Mouse (Mus musculus) embryonic facial prominence, embryonic 12.5 days (tissue): Measurements from ENCODE around the gene Pifo. TPM values are rescaled to one million over a fixed set of nuclear protein-coding genes. Genes with fewer than 3 reads are reported as not detected.
A peak's percentile ranks its signal among the peaks of the same experiment; 100 is the strongest.
"Not testable (repeated sequence)": the region's sequence is repeated elsewhere in the genome, so short reads cannot be mapped to it uniquely, and the experiment has no call there.

ENCODE experiments used
- ATAC-seq: fragments of 200-750 bp; cut with Nextera tagmentation; 2 replicates; pipeline ENCODE4 v1.8.0; 2017; ENCODE audit not compliant: insufficient number of reproducible peaks, insufficient read depth, low FRiP score, low TSS enrichment
- H3K27ac ChIP-seq: fragments of 300-500 bp; sonication (generic); 2 replicates; pipeline ENCODE4 v1.5.1; 2016; ENCODE audit warnings: mild to moderate bottlenecking
- H3K27me3 ChIP-seq: fragments of 300-500 bp; sonication (generic); 2 replicates; pipeline ENCODE4 v1.6.1; 2016; ENCODE audit warnings: mild to moderate bottlenecking, moderate library complexity
- H3K36me3 ChIP-seq: fragments of 300-500 bp; sonication (generic); 2 replicates; pipeline ENCODE4 v1.6.1; 2016; ENCODE audit warnings: mild to moderate bottlenecking
- H3K4me1 ChIP-seq: fragments of 300-500 bp; sonication (generic); 2 replicates; pipeline ENCODE4 v1.6.1; 2016
- H3K4me2 ChIP-seq: fragments of 300-500 bp; sonication (generic); replicated peaks from 2 replicates; pipeline ENCODE4 v1.6.1; 2016; ENCODE audit warnings: mild to moderate bottlenecking, moderate library complexity
- H3K4me3 ChIP-seq: fragments of 300-500 bp; sonication (generic); 2 replicates; pipeline ENCODE4 v1.5.1; 2016; ENCODE audit warnings: mild to moderate bottlenecking
- H3K9ac ChIP-seq: fragments of 300-500 bp; sonication (generic); 2 replicates; pipeline ENCODE4 v1.6.1; 2016; ENCODE audit warnings: mild to moderate bottlenecking, moderate library complexity
- H3K9me3 ChIP-seq: fragments of 300-500 bp; sonication (generic); 2 replicates; pipeline ENCODE4 v1.6.1; 2016; ENCODE audit warnings: mild to moderate bottlenecking, moderate library complexity
- WGBS: fragments of 180-500 bp; shearing (Covaris S2); methylation state at CpG from one replicate; pipeline ENCODE4 v1.1.7; 2016; 5-methylcytosine and 5-hydroxymethylcytosine counted together
- polyA plus RNA-seq: library from polyadenylated mRNA; unstranded; fragments of >200 nt; fragmentation: Nextera tagmentation; extraction: Ambion mirVana; gene quantifications from 2 replicates; pipeline ENCODE4 v1.2.1, GENCODE M21; 2016

The Pifo gene
- polyA plus RNA-seq, 1 experiment from 2014 or later = not detected

GRCm38 (mm10) chr3:105991653-105992283 lies 22.7 kb downstream of the Pifo start:
- ATAC-seq = no peak
- Histone ChIP-seq H3K4me1 (no peaks in the 10 kb centered on the region), H3K4me3 (no peak overlapping the region), H3K4me2 (no peak overlapping the region), H3K9ac (no peak overlapping the region), H3K36me3 (no peaks in the 10 kb centered on the region), H3K27ac (no peak overlapping the region), H3K9me3 (no peaks in the 10 kb centered on the region), H3K27me3 (no peaks in the 10 kb centered on the region)
- 28% methylated on average over 4 of the region's 4 CpGs for WGBS

DNA sequence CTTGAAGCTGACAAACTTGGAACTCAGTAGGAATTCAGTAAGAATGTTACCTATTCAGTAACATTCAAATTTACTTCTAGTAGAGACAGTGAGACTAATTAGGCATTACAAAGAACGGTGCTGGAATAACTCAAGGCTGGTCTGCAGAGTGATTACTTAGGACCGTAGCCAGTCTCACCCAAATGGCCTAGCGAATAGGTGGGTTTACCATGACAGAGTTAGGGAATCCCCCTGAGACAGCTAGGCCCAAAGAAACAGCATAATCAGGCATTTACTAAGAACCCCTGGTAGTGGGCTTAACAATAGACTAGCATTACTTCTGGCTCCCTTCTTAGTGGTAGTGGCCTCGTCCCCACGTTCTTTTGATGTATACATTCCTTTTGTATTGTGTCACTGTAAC lies 24.8 kb downstream of the Pifo start:
- H3K4me2 ChIP-seq, H3K4me3 ChIP-seq, H3K27me3 ChIP-seq, H3K36me3 ChIP-seq, H3K9me3 ChIP-seq, H3K27ac ChIP-seq, H3K4me1 ChIP-seq, ATAC-seq, H3K9ac ChIP-seq: not testable (repeated sequence)
- 53% methylated on average over 5 of the region's 5 CpGs for WGBS

GRCm38 (mm10) chr3:105974174-105974573 lies 40.3 kb downstream of the Pifo start:
- Histone ChIP-seq H3K4me3 (no peak overlapping the region), H3K4me1 (no peaks in the 10 kb centered on the region), H3K4me2 (no peak overlapping the region), H3K36me3 (0 out of 2 replicates have a peak, but pooled peaks cover 1% of the 10 kb centered on the region), H3K9me3 (no peaks in the 10 kb centered on the region), H3K27ac (no peak overlapping the region), H3K9ac (no peak overlapping the region), H3K27me3 (no peaks in the 10 kb centered on the region)
- ATAC-seq = no peak
- WGBS = 89% methylated on average over 2 of the region's 2 CpGs

DNA sequence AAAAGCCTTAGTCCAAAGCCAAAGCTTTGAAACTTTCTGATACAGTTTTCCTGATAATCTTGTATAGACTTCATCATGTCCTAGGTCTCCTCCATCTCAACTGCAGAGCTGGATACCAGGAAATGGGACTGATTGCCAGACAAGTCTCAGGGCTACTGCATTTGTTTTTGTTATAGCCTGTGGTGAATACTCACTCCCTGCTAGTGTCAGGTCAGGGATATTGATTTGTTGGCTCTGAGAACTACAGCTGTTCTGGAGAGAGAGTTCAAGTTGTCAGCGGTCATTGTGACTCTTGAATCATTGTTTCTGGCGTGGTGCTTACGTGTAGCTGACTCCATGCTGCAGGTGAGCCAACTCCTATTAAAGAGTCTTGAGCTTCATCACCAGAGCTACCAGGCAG lies 41.0 kb downstream of the Pifo start, which contains the start of gene Ovgp1:
Ovgp1 (plus strand) TSS at position 301 of the 400 bp plus-strand sequence.
- ATAC-seq = no peak
- H3K4me1 ChIP-seq = no peaks in the 10 kb centered on the region
- H3K27me3 ChIP-seq = no peaks in the 10 kb centered on the region
- no peaks in the 10 kb centered on the region for H3K9me3 ChIP-seq
- 91% methylated on average over 3 of the region's 3 CpGs for WGBS
- no peak within 1 kb of the TSS for H3K4me2 ChIP-seq
- no peak within 1 kb of the TSS for H3K9ac ChIP-seq
- H3K36me3 ChIP-seq = peaks cover 9% of the 10 kb centered on the region
- H3K27ac ChIP-seq = no peak within 1 kb of the TSS
- no peak within 1 kb of the TSS for H3K4me3 ChIP-seq

DNA sequence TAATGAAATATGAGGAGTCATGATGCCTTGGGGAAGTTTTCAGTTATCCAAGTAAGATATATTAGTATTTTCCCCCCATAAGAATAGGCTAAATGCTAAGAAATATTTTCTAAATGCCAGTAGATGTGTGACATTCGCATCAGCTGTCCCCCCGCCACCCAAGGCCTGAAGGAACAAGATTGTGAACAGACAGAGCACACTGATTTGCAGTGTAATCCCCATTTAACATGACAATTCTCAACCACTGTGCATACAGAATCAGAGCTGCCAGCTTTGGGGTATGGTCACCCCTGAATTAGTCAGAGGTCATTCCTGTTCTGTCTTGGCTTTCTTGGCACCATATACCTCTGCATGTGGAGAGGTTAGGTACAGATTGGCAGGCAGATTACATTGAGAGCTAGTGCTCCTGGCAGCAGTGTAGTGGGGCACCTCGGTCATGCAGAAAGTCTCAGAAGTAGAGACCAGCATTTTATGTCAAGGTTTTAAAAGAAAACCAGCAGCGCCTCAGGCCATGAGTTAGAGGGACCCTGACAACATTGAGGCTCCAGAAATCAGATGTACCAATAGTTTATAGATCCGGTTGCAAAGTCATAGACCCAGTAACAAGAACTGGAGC lies 42.5 kb downstream of the Pifo start:
- peaks cover 20% of the 10 kb centered on the region for H3K36me3 ChIP-seq
- no peak overlapping the region for H3K4me2 ChIP-seq
- H3K9ac ChIP-seq = no peak overlapping the region
- no peak for ATAC-seq
- H3K9me3 ChIP-seq = no peaks in the 10 kb centered on the region
- H3K4me1 ChIP-seq = no peaks in the 10 kb centered on the region
- H3K27me3 ChIP-seq = no peaks in the 10 kb centered on the region
- WGBS = 85% methylated on average over 5 of the region's 5 CpGs
- H3K27ac ChIP-seq = no peak overlapping the region
- no peak overlapping the region for H3K4me3 ChIP-seq

DNA sequence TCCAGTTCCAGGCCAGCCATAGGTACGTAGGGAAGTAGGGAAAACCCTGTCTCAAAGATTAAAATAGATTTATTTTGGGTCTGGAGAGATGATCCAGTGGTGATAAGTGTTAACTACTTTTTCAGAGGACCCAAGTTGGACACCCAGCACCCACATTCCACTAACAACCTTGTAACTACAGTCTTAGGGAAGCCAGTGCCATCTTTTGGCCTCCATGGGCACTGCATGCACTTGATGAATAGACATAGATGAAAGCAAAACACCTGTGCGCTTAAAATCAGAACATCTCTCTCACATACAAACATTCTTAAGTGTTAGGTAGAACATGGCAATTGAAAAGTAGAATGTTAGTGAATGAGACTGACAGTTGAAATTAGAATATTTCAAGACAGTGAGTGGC lies 53.7 kb downstream of the Pifo start:
- Histone ChIP-seq H3K9ac (no peak overlapping the region), H3K4me3 (peak overlapping the region; percentile 87; the same call in 1 of the 2 replicates), H3K27ac (no peak overlapping the region), H3K36me3 (peaks cover 39% of the 10 kb centered on the region), H3K27me3 (no peaks in the 10 kb centered on the region), H3K9me3 (no peaks in the 10 kb centered on the region), H3K4me2 (peak overlapping the region; percentile 91), H3K4me1 (peaks cover 23% of the 10 kb centered on the region)
- no peak for ATAC-seq
- WGBS = 97% methylated on average over 2 of the region's 2 CpGs

GRCm38 (mm10) chr3:105959999-105960398 lies 54.4 kb downstream of the Pifo start, which contains the start of gene Atp5f1:
Gene Atp5f1, minus strand, starts transcription at chr3:105960099.
- H3K9me3 ChIP-seq = no peaks in the 10 kb centered on the region
- H3K9ac ChIP-seq = peak within 1 kb of the TSS; percentile 87
- peak within 1 kb of the TSS; percentile 74 for H3K27ac ChIP-seq
- H3K4me3 ChIP-seq = peak within 1 kb of the TSS; percentile 87
- H3K36me3 ChIP-seq = peaks cover 33% of the 10 kb centered on the region
- ATAC-seq = no peak
- H3K4me2 ChIP-seq = peak within 1 kb of the TSS; percentile 91
- 5% methylated on average over 6 of the region's 6 CpGs for WGBS
- H3K27me3 ChIP-seq = no peaks in the 10 kb centered on the region
- H3K4me1 ChIP-seq = peaks cover 23% of the 10 kb centered on the region

- H3K9me3 ChIP-seq = no peaks in the 10 kb centered on the region
- H3K4me1 ChIP-seq = peaks cover 23% of the 10 kb centered on the region
- peak overlapping the region; percentile 87 for H3K9ac ChIP-seq
- H3K4me2 ChIP-seq = peak overlapping the region; percentile 91
- peak overlapping the region; percentile 87 for H3K4me3 ChIP-seq
- peaks cover 32% of the 10 kb centered on the region for H3K36me3 ChIP-seq
- H3K27me3 ChIP-seq = no peaks in the 10 kb centered on the region
- WGBS = under 1% methylated on average over 26 of the region's 26 CpGs
- H3K27ac ChIP-seq = peak overlapping the region; percentile 61; the same call in 1 of the 2 replicates
- ATAC-seq = peak; percentile 68
Observed at GRCm38 (mm10) chr3:105959585-105959984, 54.9 kb downstream of the Pifo start.

DNA sequence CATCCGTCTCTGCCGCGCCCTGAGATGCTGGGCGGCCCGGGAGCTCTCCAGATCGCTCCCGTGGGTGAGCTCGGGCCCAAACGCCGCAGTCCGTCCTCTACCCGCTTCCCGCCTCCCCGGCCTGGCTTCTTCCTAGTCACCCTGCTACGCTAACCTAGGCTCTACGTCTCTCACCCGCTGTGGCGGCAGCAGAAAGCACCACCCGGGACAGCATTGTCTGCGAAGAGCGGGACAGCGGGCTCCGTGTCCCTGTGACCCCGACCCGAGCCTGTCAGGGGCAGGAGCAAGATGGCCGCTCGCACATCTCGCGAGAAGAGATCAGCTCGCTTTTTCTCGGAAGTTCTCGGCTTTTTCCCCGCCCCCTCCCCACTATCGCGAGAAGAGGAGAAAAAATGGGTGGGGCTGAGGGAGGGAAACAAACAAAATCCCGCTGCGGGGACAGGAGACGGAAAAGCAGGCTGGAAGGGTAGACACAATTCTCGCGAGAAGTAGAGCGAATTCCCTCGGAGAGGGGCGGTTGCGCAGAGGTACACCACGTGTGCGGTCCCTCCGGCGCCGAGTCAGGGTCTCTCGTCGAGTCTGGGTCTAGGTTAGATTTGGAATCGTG lies 55.4 kb downstream of the Pifo start, which contains the start of gene Wdr77:
Wdr77 (plus strand) TSS at position 396 of the 607 bp plus-strand sequence.
- Histone ChIP-seq H3K36me3 (peaks cover 27% of the 10 kb centered on the region), H3K4me1 (peaks cover 23% of the 10 kb centered on the region), H3K9ac (peak within 1 kb of the TSS; percentile 87), H3K4me2 (peak within 1 kb of the TSS; percentile 91), H3K4me3 (peak within 1 kb of the TSS; percentile 87), H3K27ac (peak within 1 kb of the TSS; percentile 74), H3K27me3 (no peaks in the 10 kb centered on the region), H3K9me3 (no peaks in the 10 kb centered on the region)
- peak; percentile 97 for ATAC-seq
- WGBS = under 1% methylated on average over 52 of the region's 52 CpGs

DNA sequence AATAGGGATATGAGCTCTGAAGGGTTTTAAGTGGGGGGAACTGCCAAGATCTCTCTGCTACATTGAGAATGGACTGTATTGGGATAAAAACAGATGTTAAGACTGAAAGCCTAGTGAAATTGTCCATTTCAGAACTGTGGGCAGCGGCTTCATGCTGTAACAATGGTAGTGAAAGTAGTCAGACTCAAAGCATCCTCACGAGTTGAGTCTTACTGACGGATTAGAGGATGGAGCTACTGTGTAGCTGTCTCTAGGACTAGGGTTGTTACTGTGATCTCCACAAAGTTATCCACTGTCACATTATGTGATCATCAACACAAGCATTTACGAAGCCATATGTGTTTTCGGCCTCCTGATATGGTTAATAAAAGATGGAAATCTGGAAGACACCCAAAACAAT lies 56.2 kb downstream of the Pifo start:
- Histone ChIP-seq H3K4me3 (peak overlapping the region; percentile 87), H3K27ac (no peak overlapping the region), H3K9me3 (no peaks in the 10 kb centered on the region), H3K36me3 (peaks cover 25% of the 10 kb centered on the region), H3K4me1 (peaks cover 23% of the 10 kb centered on the region), H3K27me3 (no peaks in the 10 kb centered on the region), H3K4me2 (peak overlapping the region; percentile 81), H3K9ac (peak overlapping the region; percentile 87)
- no peak for ATAC-seq
- 47% methylated on average over 5 of the region's 5 CpGs for whole genome bisulfite sequencing

DNA sequence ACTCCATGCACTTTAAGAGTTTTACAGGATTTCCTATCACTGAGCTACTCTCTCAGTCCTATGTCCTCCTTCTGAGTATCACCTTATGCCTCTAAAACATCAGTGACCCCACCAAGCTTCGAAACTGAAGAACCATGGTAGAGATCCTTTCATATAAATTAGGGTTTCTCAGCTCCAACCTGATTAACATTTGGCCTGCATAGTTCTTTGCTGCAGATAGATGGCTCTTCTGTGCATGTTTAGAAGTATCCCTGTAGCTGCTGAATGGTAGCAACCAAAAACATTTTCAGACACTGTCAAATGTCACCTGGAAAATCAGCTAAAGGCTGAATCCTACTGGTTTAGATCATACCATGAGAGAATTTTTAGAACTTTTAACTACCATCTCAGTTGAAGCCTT lies 57.2 kb downstream of the Pifo start:
- peaks cover 23% of the 10 kb centered on the region for H3K4me1 ChIP-seq
- peaks cover 24% of the 10 kb centered on the region for H3K36me3 ChIP-seq
- H3K4me3 ChIP-seq = no peak overlapping the region
- H3K9me3 ChIP-seq = no peaks in the 10 kb centered on the region
- 98% methylated on average over 1 of the region's 1 CpGs for WGBS
- no peaks in the 10 kb centered on the region for H3K27me3 ChIP-seq
- no peak overlapping the region for H3K27ac ChIP-seq
- H3K9ac ChIP-seq = no peak overlapping the region; the same call in 1 of the 2 replicates
- H3K4me2 ChIP-seq = no peak overlapping the region
- ATAC-seq = no peak

- H3K4me2 ChIP-seq = no peak overlapping the region
- WGBS = 97% methylated on average over 7 of the region's 7 CpGs
- no peaks in the 10 kb centered on the region for H3K4me1 ChIP-seq
- no peak overlapping the region for H3K9ac ChIP-seq
- no peaks in the 10 kb centered on the region for H3K27me3 ChIP-seq
- H3K4me3 ChIP-seq = no peak overlapping the region
- no peak for ATAC-seq
- H3K9me3 ChIP-seq = no peaks in the 10 kb centered on the region
- H3K36me3 ChIP-seq = peaks cover 63% of the 10 kb centered on the region
- H3K27ac ChIP-seq = no peak overlapping the region
Observed at GRCm38 (mm10) chr3:105951348-105951747, 63.1 kb downstream of the Pifo start.
